Mouse (Mus musculus): ENCODE results near the gene Slco3a1. TPM values are rescaled to one million over a fixed set of nuclear protein-coding genes. Genes with fewer than 3 reads are reported as not detected.

The Slco3a1 gene
- 26.1 and 30.9 TPM in 2 replicates for polyA plus RNA-seq (2012; rRNA removed)

DNA sequence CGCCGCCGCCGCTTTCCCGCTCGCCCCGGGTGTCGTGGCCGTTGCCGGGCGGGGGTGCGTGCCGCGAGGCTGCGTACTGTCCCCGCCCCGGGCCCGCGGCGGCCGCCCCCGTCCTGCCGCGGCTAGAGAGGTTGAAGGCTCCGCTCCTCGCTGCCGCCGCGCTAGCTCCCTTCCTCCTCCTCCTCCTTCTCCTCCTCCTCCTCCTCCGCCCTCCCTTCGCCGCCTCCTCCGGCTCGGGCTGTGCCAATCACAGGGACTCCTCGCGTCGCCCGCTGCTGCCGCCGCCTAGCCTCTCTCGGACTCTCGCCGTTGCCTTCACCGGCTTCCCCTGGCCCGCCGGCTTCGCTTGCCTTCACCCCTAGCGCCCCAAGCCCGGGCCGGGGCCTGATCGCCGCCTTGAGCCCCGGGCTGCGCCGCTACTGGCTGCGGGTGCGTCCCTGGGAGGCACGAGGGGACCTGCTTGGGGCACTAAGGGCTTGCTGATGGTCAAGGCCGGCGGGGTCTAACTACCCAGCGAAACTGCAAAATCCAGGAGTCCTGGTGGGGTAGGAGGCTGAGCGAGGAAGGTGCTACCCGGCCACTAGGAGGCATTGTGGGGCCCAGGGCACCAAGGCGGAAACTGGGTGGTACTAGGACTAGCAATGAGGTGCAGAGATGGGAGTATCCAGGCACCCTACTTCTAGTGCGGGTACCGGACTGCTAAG lies at the start of gene Slco3a1:
Slco3a1 (minus strand) TSS at position 173 of the 704 bp plus-strand sequence.

